Mouse (Mus musculus): ENCODE data around the gene Apaf1. TPM values are rescaled to one million over a fixed set of nuclear protein-coding genes. Genes with fewer than 3 reads are reported as not detected.

Apaf1 gene
- polyA plus RNA-seq, 1 experiment from 2014 or later, result 20.0 TPM

Other genes with a start within 250 kb of the Apaf1 start
- gene Ikbip, start 170 bp upstream of the Apaf1 start, polyA plus RNA-seq (2014; fragmentation: Nextera tagmentation; extraction: Ambion mirVana), result 21.4 and 23.5 TPM in 2 replicates
- 481 and 504 TPM in 2 replicates for gene Slc25a3, start 41.3 kb upstream of the Apaf1 start, polyA plus RNA-seq (2014; fragmentation: Nextera tagmentation; extraction: Ambion mirVana)
- gene Tmpo, start 98.5 kb upstream of the Apaf1 start, polyA plus RNA-seq (2014; fragmentation: Nextera tagmentation; extraction: Ambion mirVana), result 207 and 219 TPM in 2 replicates

Data from liver, embryonic 11.5 days (tissue).